Mouse (Mus musculus): ENCODE measurements around the gene Ifrd2.
A peak's percentile ranks its signal among the peaks of the same experiment; 100 is the strongest.

Ifrd2 gene

GRCm38 (mm10) chr9:107598385-107598784, 10.9 kb downstream of the Ifrd2 start:
- no peak for DNase-seq (ENCODE audit: low read depth, low spot score)

GRCm38 (mm10) chr9:107599433-107599832, 12.0 kb downstream of the Ifrd2 start:
- no peak for DNase-seq (ENCODE audit: low read depth, low spot score)

- DNase-seq (ENCODE audit: low read depth, low spot score): no peak
Observed at GRCm38 (mm10) chr9:107599842-107600241, 12.4 kb downstream of the Ifrd2 start.

- DNase-seq (ENCODE audit: low read depth, low spot score): no peak
Observed at GRCm38 (mm10) chr9:107600745-107601144, 13.3 kb downstream of the Ifrd2 start.

GRCm38 (mm10) chr9:107601275-107601674, 13.8 kb downstream of the Ifrd2 start:
- DNase-seq (ENCODE audit: low read depth, low spot score): no peak

GRCm38 (mm10) chr9:107602068-107602648, 14.7 kb downstream of the Ifrd2 start:
- peak; percentile 91 for DNase-seq (ENCODE audit: low read depth, low spot score)

DNA sequence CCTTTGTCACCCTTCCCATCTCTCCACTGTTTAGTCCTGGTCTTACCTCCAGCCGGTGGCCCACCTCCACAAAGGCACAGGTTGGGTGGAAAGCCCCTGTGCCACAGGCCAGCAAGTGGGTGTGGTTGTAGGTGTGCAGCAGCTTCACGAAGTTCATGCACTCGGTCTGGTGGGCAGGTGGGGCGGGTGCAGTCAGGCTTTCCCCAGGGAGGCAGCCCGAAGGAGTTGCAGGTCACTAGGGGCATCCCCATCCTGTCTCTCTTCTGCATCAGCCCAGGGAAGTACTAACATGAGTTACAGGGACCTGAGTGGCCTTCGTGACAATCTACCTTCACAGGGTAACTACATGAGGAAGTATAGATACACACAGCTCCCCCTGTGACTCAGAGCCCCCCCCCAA, 15.8 kb downstream of the Ifrd2 start:
- DNase-seq (ENCODE audit: low read depth, low spot score): no peak

DNA sequence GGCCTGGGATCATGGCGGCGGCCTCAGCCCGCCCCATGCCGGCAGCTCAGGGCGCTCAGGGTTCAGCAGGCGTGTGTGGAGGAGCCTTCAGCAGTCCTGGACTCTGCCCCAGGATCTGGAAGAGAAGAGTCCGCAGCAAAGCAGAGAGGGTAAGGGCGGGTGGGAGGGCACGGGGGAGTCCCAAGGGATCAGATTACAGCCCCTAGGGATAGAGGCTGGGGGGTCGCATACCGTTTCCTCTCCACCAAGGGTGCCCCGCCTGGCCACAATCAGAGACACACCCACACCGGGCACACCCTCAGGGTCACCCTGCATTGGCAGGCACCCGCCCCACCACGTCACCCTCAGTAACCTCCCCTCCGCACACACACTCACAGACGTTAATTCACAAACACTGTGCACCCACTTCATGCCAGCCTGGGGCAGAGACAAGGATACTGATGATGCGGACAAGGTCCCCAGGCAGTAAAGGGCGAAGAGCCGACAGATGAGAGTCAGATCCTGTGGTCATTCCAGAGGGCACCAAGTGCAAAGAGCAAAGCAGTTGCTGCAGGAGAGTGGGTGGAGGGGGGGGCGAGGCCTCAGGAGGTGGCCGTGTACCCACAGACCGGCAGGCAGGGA, 17.7 kb downstream of the Ifrd2 start:
- DNase-seq (ENCODE audit: low read depth, low spot score): no peak

DNA sequence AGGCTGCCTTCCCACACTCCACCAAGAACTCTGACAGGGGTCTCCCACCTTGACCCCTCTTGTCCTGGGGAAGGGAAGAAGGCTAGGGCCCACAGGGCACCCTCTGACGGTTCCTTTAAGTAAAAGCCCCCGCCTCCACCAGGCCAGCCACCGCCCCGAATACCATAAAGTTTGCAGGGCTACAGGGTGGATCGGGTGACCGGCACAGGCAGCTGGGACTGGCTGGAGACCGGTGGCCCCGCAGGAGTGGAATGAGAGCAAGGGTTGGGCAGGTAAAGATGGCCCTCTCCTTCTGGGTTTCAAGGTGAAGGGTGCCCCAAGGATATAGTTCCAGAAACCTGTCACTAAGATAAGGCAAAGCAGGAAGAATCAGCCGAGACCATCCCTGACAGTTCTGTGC, 19.1 kb downstream of the Ifrd2 start:
- no peak for DNase-seq (ENCODE audit: low read depth, low spot score)

DNA sequence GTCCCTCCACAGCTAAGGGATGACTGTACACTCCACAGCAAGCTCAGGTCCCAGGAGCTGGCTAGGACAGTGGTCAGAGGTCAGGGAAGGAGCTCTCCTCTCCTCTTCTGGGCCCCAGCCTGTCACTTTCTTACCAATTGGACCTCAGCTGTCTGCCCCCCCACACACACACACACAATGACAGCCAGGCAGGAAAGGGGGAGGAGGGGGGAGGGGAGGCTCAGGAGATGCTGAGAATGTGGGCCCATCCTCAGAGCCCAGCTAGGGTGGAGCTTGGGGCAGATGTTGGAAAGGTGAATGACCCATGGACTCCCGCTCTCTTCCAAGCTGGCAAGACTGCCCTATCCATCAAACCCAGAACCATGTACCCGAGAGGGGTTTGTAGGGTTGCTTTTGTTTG, 19.6 kb downstream of the Ifrd2 start:
- DNase-seq (ENCODE audit: low read depth, low spot score): no peak

- no peak for DNase-seq (ENCODE audit: low read depth, low spot score)
Observed at GRCm38 (mm10) chr9:107607653-107608245, 20.3 kb downstream of the Ifrd2 start.

DNA sequence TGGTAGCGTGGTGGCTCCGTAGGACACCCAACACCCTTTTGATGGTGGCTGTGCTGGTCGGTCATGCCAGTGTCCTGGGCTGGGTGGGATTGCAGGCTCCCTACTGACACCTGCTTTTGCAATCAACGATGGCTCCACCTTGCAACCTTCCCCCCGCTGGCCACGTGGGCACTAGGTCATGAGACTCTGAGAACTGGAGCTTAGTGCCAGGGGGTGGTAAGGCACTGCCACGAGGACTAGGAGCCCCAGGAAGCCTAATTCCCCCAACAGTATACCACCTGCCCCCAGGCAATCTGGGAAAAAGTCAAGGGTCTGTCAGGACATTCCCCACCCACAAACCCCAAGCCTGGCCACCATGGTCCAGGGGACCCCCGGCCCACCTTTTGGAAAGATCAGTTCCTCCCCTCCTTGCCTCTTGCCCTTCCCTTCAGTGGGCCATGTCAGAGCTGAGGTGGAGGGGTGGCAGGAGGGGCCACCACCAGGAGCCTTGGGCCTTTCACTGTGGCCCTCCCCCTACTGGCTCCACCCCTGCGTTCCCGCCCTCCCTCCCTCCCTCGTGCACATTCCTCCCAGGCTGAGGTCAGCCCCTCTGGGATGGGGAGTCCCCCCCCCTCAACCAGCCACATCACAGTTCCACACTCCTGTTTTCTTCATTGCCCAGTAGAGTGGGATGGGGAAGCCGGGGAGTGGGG, 21.4 kb downstream of the Ifrd2 start, which contains the start of gene Sema3b:
Gene Sema3b (minus strand): TSS at position 489 of the 692 bp plus-strand sequence.
- peak; percentile 68 for DNase-seq (ENCODE audit: low read depth, low spot score)

- DNase-seq (ENCODE audit: low read depth, low spot score): no peak
Observed at GRCm38 (mm10) chr9:107609433-107609830, 22.0 kb downstream of the Ifrd2 start.

GRCm38 (mm10) chr9:107611456-107612190, 24.2 kb downstream of the Ifrd2 start:
- no peak for DNase-seq (ENCODE audit: low read depth, low spot score)

DNA sequence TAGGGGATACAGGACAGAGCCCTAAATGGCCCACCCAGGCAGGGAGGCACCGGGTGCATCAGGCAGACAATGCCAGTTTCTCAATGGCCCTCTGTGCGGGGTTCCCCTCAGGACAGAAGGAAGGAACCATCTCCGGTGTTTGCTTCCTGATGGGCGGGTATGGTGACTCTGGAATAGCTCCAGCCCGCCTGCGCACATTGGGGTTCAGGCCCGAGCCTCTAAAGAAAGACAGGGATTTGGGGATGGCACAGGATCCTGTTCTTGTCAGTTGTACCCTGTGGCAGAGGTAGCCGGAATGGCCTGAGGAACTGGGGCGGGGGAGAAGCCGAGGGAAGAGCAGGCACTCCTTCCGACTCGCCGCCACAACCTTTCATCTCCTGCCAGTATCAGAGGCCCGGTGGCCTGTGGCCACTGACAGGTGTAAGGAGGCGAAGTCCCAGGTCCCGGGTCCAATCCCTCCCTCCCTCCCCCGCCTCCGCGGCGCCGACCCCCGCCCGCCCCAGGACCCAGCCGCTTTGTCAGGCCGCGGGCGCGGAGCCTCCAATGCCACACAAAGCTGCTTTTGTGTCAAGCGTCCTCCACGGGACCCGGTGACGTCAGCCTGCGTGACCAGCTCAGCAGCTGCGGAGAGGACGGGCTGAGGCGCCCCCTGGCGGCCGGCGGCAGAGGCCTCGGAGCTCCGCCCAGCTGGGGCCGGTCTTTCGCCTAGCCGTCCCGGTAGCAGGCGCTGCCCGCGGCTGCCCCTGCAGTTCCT, 24.9 kb downstream of the Ifrd2 start:
- peak; percentile 97 for DNase-seq (ENCODE audit: low read depth, low spot score)

GRCm38 (mm10) chr9:107612945-107613569, 25.6 kb downstream of the Ifrd2 start:
- DNase-seq (ENCODE audit: low read depth, low spot score): no peak

GRCm38 (mm10) chr9:107615035-107615434, 27.6 kb downstream of the Ifrd2 start:
- DNase-seq (ENCODE audit: low read depth, low spot score): no peak

DNA sequence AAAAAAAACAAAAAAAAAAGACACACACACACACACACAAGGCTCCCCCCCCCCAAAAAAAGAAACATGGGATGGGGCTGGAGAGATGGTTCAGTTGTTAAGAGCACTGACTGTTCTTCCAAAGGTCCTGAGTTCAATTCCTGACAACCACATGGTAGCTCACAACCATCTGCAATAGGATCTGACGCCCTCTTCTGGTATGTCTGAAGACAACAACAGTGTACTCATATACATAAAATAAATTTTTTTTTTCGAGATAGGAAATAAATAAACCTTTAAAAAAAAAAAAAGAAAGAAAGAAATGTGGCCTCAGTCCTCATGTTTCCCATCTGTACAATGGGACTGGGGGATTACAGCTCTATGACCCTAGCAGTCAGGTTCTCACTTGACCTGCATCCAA, 30.0 kb downstream of the Ifrd2 start:
- DNase-seq (ENCODE audit: low read depth, low spot score): no peak

DNA sequence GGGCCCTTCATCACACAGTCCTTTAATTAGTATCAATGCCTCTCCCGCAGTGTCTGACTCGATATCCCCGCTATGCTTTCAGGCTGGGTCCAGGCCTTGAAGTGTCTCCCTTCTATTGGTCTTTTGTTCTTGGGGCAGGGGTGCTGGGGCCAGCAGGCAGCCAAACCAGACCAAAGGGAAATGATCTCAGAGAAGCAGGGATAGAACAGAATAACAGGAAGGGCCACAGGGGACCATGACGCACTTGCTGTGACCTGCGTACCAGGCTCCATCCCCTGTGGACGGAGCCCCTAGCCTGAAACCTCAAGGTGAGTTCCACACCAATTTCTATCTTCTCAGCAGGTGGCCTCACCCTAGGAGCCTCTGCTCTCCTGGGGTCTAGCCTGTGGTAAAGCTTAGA, 30.7 kb downstream of the Ifrd2 start:
- no peak for DNase-seq (ENCODE audit: low read depth, low spot score)

- DNase-seq (ENCODE audit: low read depth, low spot score): no peak
Observed at GRCm38 (mm10) chr9:107618778-107619545, 31.5 kb downstream of the Ifrd2 start.
